Mouse (Mus musculus) spleen, adult 2 months (tissue): ENCODE data around the gene Nfia.

Source experiments
- CTCF ChIP-seq: fragments of 200-500 bp; IDR thresholded peaks from 2 replicates; pipeline ENCODE4 v1.5.1; 2011; ENCODE audit warnings: mild to moderate bottlenecking, inconsistent platforms; ENCODE audit not compliant: insufficient read depth, insufficient read length, insufficient replicate concordance; ENCODE audit errors: extremely low read depth
- POLR2A ChIP-seq: fragments of 200-500 bp; IDR thresholded peaks from 2 replicates; pipeline ENCODE4 v1.6.1; 2011; ENCODE audit warnings: low read depth, low read length, inconsistent platforms

DNA sequence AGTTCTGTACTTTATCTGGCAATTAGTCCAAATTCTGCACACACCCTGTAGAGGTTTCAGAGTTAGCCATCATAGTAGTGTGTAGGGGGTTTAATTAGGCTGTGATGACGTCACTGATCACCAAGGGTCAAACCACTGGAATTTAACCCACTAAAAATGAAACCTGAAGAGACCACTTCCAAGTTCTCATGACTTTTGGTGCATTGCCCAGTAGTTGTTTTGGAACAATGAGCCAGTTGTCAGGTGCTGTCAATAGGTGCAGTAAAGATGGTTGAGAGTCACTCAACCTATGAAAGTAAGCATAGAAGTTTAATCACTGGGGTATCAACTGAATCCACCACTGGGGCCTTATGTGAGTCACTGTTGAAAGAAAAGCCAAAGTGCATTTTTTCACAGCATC is 191.4 kb downstream of the Nfia start:
- TF ChIP-seq POLR2A (no peak), CTCF (no peak)
